Mouse (Mus musculus): Measurements from ENCODE around the gene Cadps2.

The Cadps2 gene

DNA sequence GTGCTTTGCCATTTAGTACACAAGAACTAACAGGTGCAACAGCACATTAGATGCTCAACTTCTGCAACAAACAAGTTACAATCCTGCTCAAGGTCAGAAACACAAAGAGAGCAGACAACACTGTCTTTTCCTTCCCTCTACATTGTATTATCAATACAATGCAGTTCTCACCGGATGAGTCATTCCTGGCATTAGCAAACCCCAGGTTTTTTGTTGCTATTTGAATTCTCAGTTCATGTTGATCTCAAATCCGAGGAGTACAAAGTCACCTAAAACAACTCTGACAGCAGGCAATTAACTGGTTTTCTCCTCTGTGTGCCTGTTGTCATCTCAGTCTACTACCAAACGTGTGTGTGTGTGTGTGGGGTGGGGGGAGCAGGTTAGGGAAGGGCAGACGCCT is 483.1 kb downstream of the Cadps2 start:
- no peak for DNase-seq (ENCODE audit: low spot score)

DNA sequence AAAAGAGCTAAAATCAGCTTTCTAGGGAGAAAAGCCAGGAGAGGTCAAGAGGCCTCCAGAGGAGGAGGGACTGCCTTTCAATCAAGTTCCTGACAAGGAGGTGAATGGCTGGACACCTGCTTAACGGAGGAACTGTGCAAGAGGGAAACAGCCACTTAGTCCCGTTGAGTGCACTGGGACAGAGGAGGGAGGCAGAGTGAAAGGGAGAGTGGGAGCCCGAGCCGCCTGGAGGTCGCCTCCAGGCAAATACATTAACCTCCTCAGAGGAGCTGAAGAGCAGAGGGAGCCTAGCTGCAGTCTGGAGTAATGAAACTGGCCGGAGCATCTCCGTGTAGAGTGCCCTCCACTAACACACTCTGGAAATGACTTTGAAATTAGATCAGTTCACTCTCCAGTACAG is 485.7 kb downstream of the Cadps2 start:
- no peak for DNase-seq (ENCODE audit: low spot score)

- no peak for DNase-seq (ENCODE audit: low spot score)
Measured at GRCm38 (mm10) chr6:23337411-23338063, 501.7 kb downstream of the Cadps2 start.

- DNase-seq (ENCODE audit: low spot score): no peak
Measured at GRCm38 (mm10) chr6:23314945-23315344, 524.3 kb downstream of the Cadps2 start.

GRCm38 (mm10) chr6:23314291-23314690 is 524.9 kb downstream of the Cadps2 start:
- DNase-seq (ENCODE audit: low spot score): no peak

DNA sequence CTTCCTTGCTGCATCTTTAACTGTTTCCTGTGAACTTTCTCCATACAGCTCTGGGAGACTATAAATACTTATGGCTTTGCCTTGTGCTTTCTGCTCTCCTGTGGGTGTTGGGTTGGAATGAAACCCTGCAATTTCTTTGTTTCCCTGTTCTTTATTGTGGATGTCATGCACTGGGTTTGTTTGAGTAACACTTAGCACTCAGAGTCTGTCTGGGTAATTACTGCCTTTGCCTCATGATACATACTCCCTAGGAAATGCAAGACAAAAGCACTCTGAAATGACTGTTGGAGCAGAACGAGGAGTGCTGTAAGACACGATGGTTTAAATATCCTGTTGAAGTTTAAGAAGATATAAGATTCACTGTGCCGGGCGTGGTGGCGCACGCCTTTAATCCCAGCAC is 533.2 kb downstream of the Cadps2 start:
- no peak for DNase-seq (ENCODE audit: low spot score)

- DNase-seq (ENCODE audit: low spot score): no peak
Measured at GRCm38 (mm10) chr6:23298596-23298995, 540.6 kb downstream of the Cadps2 start.

DNA sequence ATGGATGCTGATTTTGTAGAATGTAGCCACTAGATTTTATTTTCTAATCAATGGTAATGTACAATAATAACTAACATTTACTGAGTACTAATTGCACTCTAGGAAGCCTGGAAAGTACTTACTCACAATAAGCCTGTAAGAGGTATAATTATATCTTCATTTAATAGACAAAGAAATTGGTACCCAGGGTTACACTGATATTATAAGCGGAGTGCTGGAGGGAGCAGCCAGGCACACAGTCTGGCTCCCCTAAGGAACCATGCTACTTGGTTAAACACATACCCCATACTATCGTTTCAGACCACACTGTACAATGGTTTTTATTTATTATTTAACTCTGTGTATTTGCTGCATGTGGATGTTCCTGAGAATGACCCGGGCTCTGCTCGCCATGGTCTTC is 544.5 kb downstream of the Cadps2 start:
- DNase-seq (ENCODE audit: low spot score): no peak

GRCm38 (mm10) chr6:23288752-23289151 is 550.5 kb downstream of the Cadps2 start:
- no peak for DNase-seq (ENCODE audit: low spot score)

GRCm38 (mm10) chr6:23281514-23281820 is 557.8 kb downstream of the Cadps2 start:
- DNase-seq (ENCODE audit: low spot score): no peak

DNA sequence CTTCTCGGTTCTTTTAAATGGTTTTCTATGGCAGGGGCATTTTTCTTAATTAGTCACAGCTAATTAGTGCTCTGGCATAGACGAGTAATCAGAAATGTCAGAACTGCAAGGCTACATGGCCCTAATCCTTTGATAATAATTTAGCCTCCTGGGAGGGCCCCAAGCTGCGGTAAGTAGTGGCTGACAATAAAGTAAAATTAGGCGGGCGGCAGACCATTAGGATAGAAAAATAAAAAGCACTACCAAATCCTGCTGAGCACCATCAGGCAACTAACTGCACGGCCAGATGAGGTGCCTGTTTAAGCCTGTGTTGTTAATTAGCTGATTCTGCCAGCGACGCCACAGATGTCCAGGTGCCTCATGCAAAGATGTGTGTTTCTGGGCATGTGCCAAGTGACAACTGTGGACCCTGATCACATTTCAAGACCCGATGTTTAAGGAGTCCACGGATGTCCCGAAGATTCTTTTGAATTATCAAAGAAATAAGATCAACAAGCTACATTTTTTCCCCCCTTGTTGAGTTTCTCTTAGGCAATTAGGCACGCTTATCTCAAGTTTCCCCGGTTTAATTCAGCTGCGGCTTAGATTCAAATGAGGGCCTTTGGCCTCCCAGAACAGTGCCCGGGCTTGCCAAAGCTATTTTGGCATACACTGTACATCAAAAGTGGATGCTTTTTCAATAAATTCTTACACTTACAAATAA is 558.3 kb downstream of the Cadps2 start:
- no peak for DNase-seq (ENCODE audit: low spot score)

DNA sequence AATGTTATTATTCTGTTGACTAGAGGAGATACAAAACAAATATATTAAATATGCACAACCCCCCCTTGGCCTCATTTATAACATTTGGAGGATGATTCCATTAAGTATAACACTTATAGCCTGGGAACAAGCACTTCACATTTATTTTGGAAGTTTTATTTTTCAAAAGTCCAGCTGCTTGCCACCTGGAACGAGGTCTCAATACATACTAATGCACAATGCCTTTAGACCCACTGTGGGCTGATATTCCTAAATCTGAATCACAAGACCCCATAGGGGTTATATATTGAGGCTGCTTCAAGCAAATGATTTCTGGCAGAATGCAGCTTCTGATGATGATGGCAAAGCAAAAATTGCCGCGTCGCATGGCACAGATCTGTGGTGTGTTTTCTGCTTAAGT is 565.7 kb downstream of the Cadps2 start:
- no peak for DNase-seq (ENCODE audit: low spot score)

GRCm38 (mm10) chr6:23272979-23273378 is 566.2 kb downstream of the Cadps2 start:
- no peak for DNase-seq (ENCODE audit: low spot score)

GRCm38 (mm10) chr6:23272542-23272941 is 566.7 kb downstream of the Cadps2 start:
- DNase-seq (ENCODE audit: low spot score): no peak

- no peak for DNase-seq (ENCODE audit: low spot score)
Measured at GRCm38 (mm10) chr6:23260738-23261050, 578.5 kb downstream of the Cadps2 start.

DNA sequence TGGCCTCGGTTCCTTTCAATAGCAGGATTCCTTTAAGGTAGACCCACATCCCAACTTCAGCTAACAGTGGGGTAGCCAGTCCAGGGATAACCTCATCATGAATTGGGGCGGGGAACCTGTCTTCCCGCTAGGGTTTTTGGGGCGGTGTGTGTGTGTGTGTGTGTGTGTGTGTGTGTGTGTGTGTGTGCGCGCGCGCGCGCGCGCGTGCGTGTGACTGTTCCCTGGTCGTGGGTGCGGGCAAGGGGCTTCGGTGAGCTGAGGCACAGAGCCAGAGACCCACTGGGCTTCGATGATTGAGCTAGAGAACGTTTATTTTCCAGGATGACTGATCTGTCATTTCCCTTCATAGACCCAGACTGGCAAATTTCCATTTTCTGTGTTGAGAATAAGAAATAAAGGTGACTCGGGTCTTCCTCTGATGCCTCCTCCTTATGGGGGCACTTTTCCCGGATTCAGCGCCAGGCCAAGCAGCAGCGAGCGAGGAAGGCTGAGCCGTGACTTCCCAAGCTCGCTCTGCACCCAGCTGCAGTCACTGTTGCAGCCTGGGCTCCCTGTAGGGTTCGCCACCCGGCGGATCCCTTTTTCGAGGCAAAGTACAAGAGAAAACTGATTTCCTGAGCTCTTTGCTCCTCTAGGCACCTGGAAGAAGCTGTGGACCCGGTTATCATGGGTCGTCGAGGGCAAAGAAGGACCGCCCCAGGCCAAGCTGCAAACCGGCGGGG is 579.0 kb downstream of the Cadps2 start:
- DNase-seq (ENCODE audit: low spot score): no peak

DNA sequence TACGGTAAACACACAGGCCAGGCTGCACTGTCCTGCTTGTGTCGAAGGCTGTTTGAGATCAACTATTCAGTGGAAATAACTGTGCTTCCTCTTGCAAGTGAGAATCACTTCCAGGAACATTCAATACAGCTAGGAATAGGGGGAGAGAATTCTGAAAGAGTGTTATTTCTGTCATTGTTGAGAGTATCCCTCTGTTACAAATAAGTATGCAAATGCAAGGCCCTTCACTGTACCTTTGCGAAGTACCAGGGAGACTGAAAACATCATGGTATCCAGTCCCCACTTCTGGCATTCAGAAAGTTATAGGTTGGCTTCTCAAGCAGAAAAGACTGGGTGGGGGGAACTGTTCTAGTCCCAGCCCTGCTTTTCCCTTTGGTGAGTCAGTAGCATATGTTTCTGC is 581.2 kb downstream of the Cadps2 start:
- no peak for DNase-seq (ENCODE audit: low spot score)

DNA sequence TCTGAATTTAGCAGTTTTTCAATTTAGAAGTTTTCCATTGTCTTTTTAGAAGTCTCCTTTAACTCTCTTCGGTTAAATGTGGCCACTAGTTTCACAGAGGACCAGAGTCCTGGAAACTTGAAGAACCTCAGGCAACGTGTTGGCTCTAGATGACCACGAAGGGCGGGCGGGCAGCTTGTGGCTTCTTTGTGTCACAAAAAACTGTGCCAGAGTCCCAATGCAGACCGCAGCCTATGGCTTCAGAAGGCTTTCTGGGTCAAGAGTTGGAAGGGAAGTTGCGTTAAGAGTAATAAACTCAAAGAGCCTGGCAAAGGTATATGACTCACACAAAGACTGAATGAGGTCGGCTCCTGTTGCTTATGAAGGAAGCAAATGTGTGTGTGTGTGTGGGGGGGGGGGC is 584.1 kb downstream of the Cadps2 start:
- no peak for DNase-seq (ENCODE audit: low spot score)

DNA sequence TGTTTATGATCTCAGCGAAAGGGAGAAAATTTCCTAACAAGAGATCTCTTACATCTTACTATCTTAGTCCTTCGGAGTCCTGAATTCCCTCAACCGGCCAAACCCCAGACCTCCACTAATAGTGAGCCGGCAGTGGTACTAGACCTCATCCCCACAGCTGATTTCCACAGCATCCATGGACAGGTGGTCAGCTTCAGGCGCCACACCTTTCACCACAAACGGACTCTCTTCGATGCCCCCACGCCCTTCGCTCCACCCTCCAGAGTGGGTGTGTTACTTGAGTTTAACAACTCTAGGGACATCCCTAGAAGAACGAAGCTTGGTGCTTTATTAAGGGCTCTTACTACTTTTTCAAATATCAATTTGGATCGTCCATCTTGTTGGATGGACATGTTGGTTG is 584.6 kb downstream of the Cadps2 start:
- DNase-seq (ENCODE audit: low spot score): no peak

DNA sequence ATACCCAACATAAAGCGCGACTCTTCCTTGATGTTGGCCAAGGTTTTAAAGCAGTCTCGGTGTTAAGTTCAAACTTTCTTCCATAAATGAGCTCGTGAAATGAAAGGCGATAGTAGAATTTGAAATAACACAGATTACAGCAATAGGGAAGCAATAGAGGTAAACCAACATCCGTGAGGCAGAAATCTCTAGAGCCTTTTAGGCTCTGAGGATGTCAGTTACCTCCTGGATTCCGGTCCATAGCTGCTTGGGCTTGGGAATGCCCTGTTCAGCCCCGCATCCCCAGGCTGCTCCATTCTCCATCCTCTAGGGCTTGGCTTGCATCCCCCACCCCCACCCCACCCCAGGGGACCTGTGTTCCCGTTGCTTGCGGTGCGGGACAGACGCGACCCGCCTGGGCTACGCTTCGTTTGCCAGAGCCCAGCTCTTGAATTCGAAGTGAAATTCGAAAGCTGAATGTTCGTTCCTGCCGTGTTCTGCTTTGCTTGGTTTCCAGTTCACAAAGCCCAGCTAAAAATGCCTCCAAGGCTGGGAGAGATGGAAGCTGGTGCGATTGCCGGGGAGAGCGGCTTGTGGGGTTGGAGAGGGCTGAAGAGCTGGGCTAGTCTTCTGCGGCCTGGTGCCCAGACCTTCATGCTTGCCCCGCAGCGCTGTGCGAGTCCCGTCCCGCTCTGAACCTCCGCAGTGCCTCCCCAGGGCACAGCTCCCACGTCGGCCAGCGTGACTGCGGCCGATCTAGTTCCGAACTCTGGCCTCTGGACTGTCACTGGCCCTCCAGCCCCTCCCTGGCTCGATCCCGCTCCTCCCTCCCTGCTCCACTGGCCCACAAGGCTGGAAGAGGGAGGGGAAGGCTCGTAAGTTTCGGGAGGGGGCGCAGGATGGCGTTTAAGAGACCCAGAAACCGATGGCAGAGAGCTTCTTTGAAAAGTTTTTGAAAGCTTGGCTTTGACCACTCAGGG is 585.6 kb downstream of the Cadps2 start:
- DNase-seq (ENCODE audit: low spot score): no peak

GRCm38 (mm10) chr6:23252196-23253135 is 586.8 kb downstream of the Cadps2 start:
- no peak for DNase-seq (ENCODE audit: low spot score)

Data from testis, postnatal 10 days (tissue).